Mouse (Mus musculus): ENCODE data around the gene Flt4. TPM values are rescaled to one million over a fixed set of nuclear protein-coding genes. Genes with fewer than 3 reads are reported as not detected.

Gene Flt4
- polyA plus RNA-seq, 1 experiment from 2014 or later: 1.5 TPM

DNA sequence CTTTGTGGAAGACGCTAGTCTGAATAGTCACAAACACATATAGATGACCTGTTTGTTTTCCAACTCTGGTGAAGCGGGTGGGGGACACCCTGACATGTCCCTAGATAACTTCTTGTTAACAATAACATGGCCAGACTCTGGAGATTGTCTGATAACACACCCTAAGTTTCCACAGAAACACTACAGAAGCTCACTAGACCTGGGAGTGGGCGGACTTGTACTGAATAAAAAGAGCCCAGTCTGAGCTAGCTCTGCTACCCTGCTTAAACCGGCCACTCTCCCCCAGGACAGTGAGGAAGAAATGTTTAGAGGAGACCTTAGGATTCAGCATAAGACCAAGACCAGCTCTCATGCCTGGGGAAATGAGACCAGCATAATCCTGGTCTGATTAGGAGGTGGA is 56.4 kb downstream of the Flt4 start:
- no peak overlapping the region for H3K4me3 ChIP-seq (ENCODE audit: low read length)
- no peaks in the 10 kb centered on the region for H3K4me1 ChIP-seq (ENCODE audit: control insufficient read depth, insufficient read depth, low read depth, low read length)
- H3K9ac ChIP-seq (ENCODE audit: low read depth, low read length): no peak overlapping the region
- H3K9me3 ChIP-seq (ENCODE audit: control insufficient read depth, low read length): no peaks in the 10 kb centered on the region
- no peaks in the 10 kb centered on the region for H3K36me3 ChIP-seq (ENCODE audit: control insufficient read depth, insufficient read depth, low read length)
- no peaks in the 10 kb centered on the region for H3K27me3 ChIP-seq (replicated peaks; ENCODE audit: control insufficient read depth, insufficient read depth, low read length)
- no peak for ATAC-seq
- no peak overlapping the region for H3K4me2 ChIP-seq (ENCODE audit: low read length)
- H3K27ac ChIP-seq (ENCODE audit: low read depth, low read length): no peak overlapping the region
- WGBS: 78% methylated on average over 4 of the region's 4 CpGs

GRCm38 (mm10) chr11:49673433-49673832 is 64.4 kb downstream of the Flt4 start:
- no peaks in the 10 kb centered on the region for H3K27me3 ChIP-seq (replicated peaks; ENCODE audit: control insufficient read depth, insufficient read depth, low read length)
- no peak overlapping the region for H3K4me2 ChIP-seq (ENCODE audit: low read length)
- no peaks in the 10 kb centered on the region for H3K4me1 ChIP-seq (ENCODE audit: control insufficient read depth, insufficient read depth, low read depth, low read length)
- peaks cover 17% of the 10 kb centered on the region for H3K36me3 ChIP-seq (ENCODE audit: control insufficient read depth, insufficient read depth, low read length)
- WGBS: 76% methylated on average over 3 of the region's 3 CpGs
- no peak overlapping the region for H3K4me3 ChIP-seq (ENCODE audit: low read length)
- ATAC-seq: no peak
- H3K9me3 ChIP-seq (ENCODE audit: control insufficient read depth, low read length): no peaks in the 10 kb centered on the region
- no peak overlapping the region for H3K27ac ChIP-seq (ENCODE audit: low read depth, low read length)
- no peak overlapping the region for H3K9ac ChIP-seq (ENCODE audit: low read depth, low read length)

DNA sequence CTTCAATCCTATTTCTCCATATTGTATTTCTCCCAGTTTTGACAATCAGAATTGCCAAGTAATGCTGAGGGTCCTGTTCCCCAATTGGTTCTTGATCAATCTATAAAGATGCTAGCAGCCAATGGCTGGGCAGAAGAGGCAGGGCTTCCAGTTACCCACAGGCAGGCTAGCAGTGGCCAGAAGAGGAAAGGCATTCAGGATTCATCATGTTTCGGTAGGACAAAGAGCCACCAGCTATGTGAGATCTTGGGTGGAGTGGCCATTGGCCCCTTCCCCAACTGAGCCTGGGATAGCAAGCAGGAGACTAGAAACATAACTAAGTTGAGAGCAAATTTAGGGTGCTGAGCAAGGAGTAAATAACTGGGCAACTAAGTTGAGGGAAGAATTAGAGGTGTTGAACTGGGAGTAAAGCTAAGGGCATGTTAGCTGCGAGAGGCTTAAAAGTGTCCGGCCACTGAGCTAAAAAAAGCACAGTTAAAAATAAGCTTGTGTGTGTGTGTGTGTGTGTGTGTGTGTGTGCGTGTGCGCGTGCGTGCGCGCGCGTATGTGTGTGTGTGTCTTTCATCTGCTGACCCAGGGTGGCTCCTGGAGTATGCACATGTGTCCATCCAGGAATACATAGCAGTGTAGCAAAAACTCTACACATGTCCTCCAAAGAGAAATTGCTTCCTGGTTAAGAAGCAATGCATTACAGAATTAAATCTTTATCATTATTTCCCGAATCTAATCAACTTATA is 75.3 kb downstream of the Flt4 start:
- no peaks in the 10 kb centered on the region for H3K4me1 ChIP-seq (ENCODE audit: control insufficient read depth, insufficient read depth, low read depth, low read length)
- 91% methylated on average over 12 of the region's 12 CpGs for WGBS

DNA sequence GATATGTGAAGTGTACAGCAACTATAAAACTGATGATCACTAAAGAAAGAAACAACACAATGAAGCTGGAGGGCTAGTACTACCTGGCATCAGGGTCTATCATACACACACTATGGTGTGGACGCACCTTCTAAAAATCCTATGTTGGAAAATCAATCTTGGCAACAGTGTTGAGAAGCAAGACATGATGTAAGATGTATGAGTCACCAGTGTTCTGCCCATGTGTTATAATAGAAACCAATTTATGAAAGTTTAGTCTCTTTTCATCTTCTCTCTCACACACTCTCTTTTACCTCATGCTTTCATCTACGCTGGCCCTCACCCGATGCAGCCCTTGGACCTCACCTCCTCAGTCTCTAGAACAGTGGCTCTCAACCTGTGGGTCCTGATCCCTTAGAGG is 86.0 kb downstream of the Flt4 start:
- 0 out of 2 replicates have a peak, but pooled peaks cover 3% of the 10 kb centered on the region for H3K36me3 ChIP-seq (ENCODE audit: control insufficient read depth, insufficient read depth, low read length)
- no peaks in the 10 kb centered on the region for H3K9me3 ChIP-seq (ENCODE audit: control insufficient read depth, low read length)
- no peaks in the 10 kb centered on the region for H3K27me3 ChIP-seq (replicated peaks; ENCODE audit: control insufficient read depth, insufficient read depth, low read length)
- 0 out of 2 replicates have a peak, but pooled peaks cover 2% of the 10 kb centered on the region for H3K4me1 ChIP-seq (ENCODE audit: control insufficient read depth, insufficient read depth, low read depth, low read length)
- H3K4me3 ChIP-seq (ENCODE audit: low read length): no peak overlapping the region
- no peak overlapping the region for H3K27ac ChIP-seq (ENCODE audit: low read depth, low read length)
- no peak for ATAC-seq
- no peak overlapping the region for H3K9ac ChIP-seq (ENCODE audit: low read depth, low read length)
- 96% methylated on average over 3 of the region's 3 CpGs for WGBS
- no peak overlapping the region for H3K4me2 ChIP-seq (ENCODE audit: low read length)

More for the DNA sequence above, 75.3 kb downstream of the Flt4 start:
- Histone ChIP-seq H3K36me3 (ENCODE audit: control insufficient read depth, insufficient read depth, low read length) (peaks cover 37% of the 10 kb centered on the region), H3K9ac (ENCODE audit: low read depth, low read length) (no peak overlapping the region), H3K9me3 (ENCODE audit: control insufficient read depth, low read length) (no peaks in the 10 kb centered on the region), H3K27me3 (replicated peaks; ENCODE audit: control insufficient read depth, insufficient read depth, low read length) (no peaks in the 10 kb centered on the region), H3K4me2 (ENCODE audit: low read length) (no peak overlapping the region), H3K4me3 (ENCODE audit: low read length) (no peak overlapping the region), H3K27ac (ENCODE audit: low read depth, low read length) (no peak overlapping the region)
- no peak for ATAC-seq

GRCm38 (mm10) chr11:49695695-49696094 is 86.6 kb downstream of the Flt4 start:
- H3K36me3 ChIP-seq (ENCODE audit: control insufficient read depth, insufficient read depth, low read length): 0 out of 2 replicates have a peak, but pooled peaks cover 3% of the 10 kb centered on the region
- H3K9me3 ChIP-seq (ENCODE audit: control insufficient read depth, low read length): no peaks in the 10 kb centered on the region
- no peak overlapping the region for H3K4me2 ChIP-seq (ENCODE audit: low read length)
- H3K27ac ChIP-seq (ENCODE audit: low read depth, low read length): no peak overlapping the region
- no peak for ATAC-seq
- WGBS: 94% methylated on average over 2 of the region's 2 CpGs
- H3K9ac ChIP-seq (ENCODE audit: low read depth, low read length): no peak overlapping the region
- no peak overlapping the region for H3K4me3 ChIP-seq (ENCODE audit: low read length)
- no peaks in the 10 kb centered on the region for H3K4me1 ChIP-seq (ENCODE audit: control insufficient read depth, insufficient read depth, low read depth, low read length)
- no peaks in the 10 kb centered on the region for H3K27me3 ChIP-seq (replicated peaks; ENCODE audit: control insufficient read depth, insufficient read depth, low read length)

DNA sequence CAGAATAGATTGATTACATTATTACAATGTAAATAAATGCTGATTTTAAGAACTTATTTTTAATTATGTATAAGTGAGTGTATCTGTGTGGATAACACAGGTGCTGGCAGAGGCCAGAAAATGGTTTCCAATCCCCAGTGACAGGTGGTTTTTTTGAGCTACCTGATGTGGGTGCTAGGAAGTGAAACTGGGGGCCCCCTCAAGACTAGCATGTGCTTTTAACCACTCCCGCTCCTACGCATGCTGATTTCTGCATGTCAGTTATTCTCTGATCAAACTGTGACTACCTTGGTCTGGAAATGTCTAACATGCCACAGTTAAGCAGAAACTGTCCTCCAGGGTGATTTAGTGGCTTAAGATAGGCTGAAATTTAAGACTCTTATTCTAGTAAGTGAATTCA is 87.4 kb downstream of the Flt4 start:
- Histone ChIP-seq H3K27ac (ENCODE audit: low read depth, low read length) (no peak overlapping the region), H3K4me3 (ENCODE audit: low read length) (no peak overlapping the region), H3K9ac (ENCODE audit: low read depth, low read length) (no peak overlapping the region), H3K27me3 (replicated peaks; ENCODE audit: control insufficient read depth, insufficient read depth, low read length) (no peaks in the 10 kb centered on the region), H3K9me3 (ENCODE audit: control insufficient read depth, low read length) (no peaks in the 10 kb centered on the region), H3K36me3 (ENCODE audit: control insufficient read depth, insufficient read depth, low read length) (peaks cover 6% of the 10 kb centered on the region), H3K4me2 (ENCODE audit: low read length) (no peak overlapping the region), H3K4me1 (ENCODE audit: control insufficient read depth, insufficient read depth, low read depth, low read length) (no peaks in the 10 kb centered on the region)
- ATAC-seq: no peak
- 98% methylated on average over 2 of the region's 2 CpGs for WGBS

DNA sequence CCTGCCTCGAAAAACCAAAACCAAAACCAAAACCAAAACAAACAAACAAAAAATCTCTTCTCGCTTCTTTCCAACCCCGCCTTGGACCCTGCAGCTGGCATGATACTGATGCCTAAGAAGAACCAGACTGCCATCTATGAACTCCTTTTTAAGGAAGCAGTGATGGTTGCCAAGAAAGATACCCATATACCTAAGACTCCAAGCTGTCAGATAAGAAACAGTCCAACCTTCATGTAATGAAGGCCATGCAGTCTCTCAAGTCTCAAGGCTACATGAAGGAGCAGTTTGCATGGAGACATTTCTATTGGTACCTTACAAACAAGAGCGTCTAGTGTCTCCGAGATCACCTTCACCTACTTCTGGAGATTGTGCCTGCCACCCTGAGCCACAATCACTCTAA is 88.7 kb downstream of the Flt4 start:
- H3K9ac ChIP-seq (ENCODE audit: low read depth, low read length): no peak overlapping the region
- H3K4me2 ChIP-seq (ENCODE audit: low read length): no peak overlapping the region
- H3K9me3 ChIP-seq (ENCODE audit: control insufficient read depth, low read length): no peaks in the 10 kb centered on the region
- no peak for ATAC-seq
- no peaks in the 10 kb centered on the region for H3K4me1 ChIP-seq (ENCODE audit: control insufficient read depth, insufficient read depth, low read depth, low read length)
- H3K4me3 ChIP-seq (ENCODE audit: low read length): no peak overlapping the region
- H3K36me3 ChIP-seq (ENCODE audit: control insufficient read depth, insufficient read depth, low read length): peaks cover 13% of the 10 kb centered on the region
- no peaks in the 10 kb centered on the region for H3K27me3 ChIP-seq (replicated peaks; ENCODE audit: control insufficient read depth, insufficient read depth, low read length)
- no peak overlapping the region for H3K27ac ChIP-seq (ENCODE audit: low read depth, low read length)
- WGBS: 97% methylated on average over 5 of the region's 5 CpGs

DNA sequence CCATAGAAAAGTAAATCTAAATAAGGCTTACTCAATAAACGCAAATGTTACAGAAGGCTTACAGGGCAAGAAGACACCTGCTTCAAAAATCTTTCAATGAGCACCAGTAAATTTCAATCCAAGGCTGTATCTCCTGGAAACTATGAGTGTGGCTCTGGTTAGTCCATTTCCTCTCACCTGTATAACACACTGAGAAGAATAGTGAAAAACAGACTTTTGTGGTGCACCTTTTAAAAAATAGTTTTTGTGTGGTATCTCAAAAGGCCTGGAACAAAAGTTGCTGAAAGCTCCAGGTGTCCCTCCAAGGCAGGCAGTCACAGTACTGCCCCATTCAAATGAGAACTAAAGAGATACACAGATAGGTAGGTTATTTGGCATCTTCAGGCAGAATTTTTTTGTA is 90.0 kb downstream of the Flt4 start:
- Histone ChIP-seq H3K9ac (ENCODE audit: low read depth, low read length) (no peak overlapping the region), H3K4me1 (ENCODE audit: control insufficient read depth, insufficient read depth, low read depth, low read length) (no peaks in the 10 kb centered on the region), H3K4me3 (ENCODE audit: low read length) (no peak overlapping the region), H3K27me3 (replicated peaks; ENCODE audit: control insufficient read depth, insufficient read depth, low read length) (no peaks in the 10 kb centered on the region), H3K9me3 (ENCODE audit: control insufficient read depth, low read length) (no peaks in the 10 kb centered on the region), H3K36me3 (ENCODE audit: control insufficient read depth, insufficient read depth, low read length) (peaks cover 13% of the 10 kb centered on the region), H3K27ac (ENCODE audit: low read depth, low read length) (no peak overlapping the region), H3K4me2 (ENCODE audit: low read length) (no peak overlapping the region)
- no peak for ATAC-seq
- 93% methylated on average over 1 of the region's 1 CpGs for WGBS

DNA sequence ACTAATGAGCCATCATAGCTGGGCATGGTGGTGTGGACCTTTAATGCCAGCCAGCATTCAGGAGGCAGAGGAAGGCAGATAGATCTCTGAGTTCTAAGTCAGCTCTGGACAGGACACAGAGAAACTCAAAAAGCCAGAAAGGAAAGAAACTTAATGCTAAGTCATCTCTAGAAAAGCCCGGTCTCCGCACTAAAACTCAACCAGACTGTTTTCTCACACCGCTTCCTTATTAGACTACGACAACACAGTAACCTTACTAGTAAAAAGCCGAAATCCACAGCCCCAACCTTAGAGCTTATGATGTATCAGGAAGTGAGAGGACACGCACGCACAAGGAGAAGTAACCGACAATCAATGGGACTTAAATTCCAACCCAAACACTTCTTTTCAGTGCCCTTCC is 93.0 kb downstream of the Flt4 start:
- H3K9me3 ChIP-seq (ENCODE audit: control insufficient read depth, low read length): no peaks in the 10 kb centered on the region
- no peak overlapping the region for H3K9ac ChIP-seq (ENCODE audit: low read depth, low read length)
- peaks cover 22% of the 10 kb centered on the region for H3K36me3 ChIP-seq (ENCODE audit: control insufficient read depth, insufficient read depth, low read length)
- no peak overlapping the region for H3K4me3 ChIP-seq (ENCODE audit: low read length)
- H3K4me1 ChIP-seq (ENCODE audit: control insufficient read depth, insufficient read depth, low read depth, low read length): no peaks in the 10 kb centered on the region
- H3K27me3 ChIP-seq (replicated peaks; ENCODE audit: control insufficient read depth, insufficient read depth, low read length): no peaks in the 10 kb centered on the region
- 96% methylated on average over 8 of the region's 8 CpGs for WGBS
- H3K4me2 ChIP-seq (ENCODE audit: low read length): no peak overlapping the region
- ATAC-seq: no peak
- H3K27ac ChIP-seq (ENCODE audit: low read depth, low read length): no peak overlapping the region

All from hindbrain, embryonic 16.5 days (tissue).